Mouse (Mus musculus): ENCODE measurements around the gene Etv1. TPM values are rescaled to one million over a fixed set of nuclear protein-coding genes. Genes with fewer than 3 reads are reported as not detected.

Gene Etv1
- polyA plus RNA-seq, 1 experiment from 2014 or later, result 15.8 TPM

- Histone ChIP-seq H3K4me2 (ENCODE audit: low read depth, low read length) (peak overlapping the region; percentile 99), H3K27ac (ENCODE audit: low read depth, low read length) (no peak overlapping the region), H3K4me3 (ENCODE audit: low read depth, low read length) (peak overlapping the region; percentile 43), H3K27me3 (ENCODE audit: control insufficient read depth, insufficient read depth, low read length) (no peaks in the 10 kb centered on the region), H3K36me3 (ENCODE audit: control insufficient read depth, insufficient read depth, low read length) (no peaks in the 10 kb centered on the region), H3K9me3 (ENCODE audit: control insufficient read depth, low read length) (no peaks in the 10 kb centered on the region), H3K4me1 (ENCODE audit: control insufficient read depth, insufficient read depth, low read length) (no peaks in the 10 kb centered on the region), H3K9ac (replicated peaks; ENCODE audit: low read depth, low read length) (peak overlapping the region; percentile 58; the same call in 1 of the 2 replicates)
- ATAC-seq (ENCODE audit: low read depth), result no peak
- under 1% methylated on average over 11 of the region's 11 CpGs for WGBS
Measured at GRCm38 (mm10) chr12:38780955-38781304, 1.8 kb downstream of the Etv1 start.

GRCm38 (mm10) chr12:38781686-38782085 lies 2.5 kb downstream of the Etv1 start:
- Histone ChIP-seq H3K27me3 (ENCODE audit: control insufficient read depth, insufficient read depth, low read length) (no peaks in the 10 kb centered on the region), H3K27ac (ENCODE audit: low read depth, low read length) (no peak overlapping the region), H3K4me1 (ENCODE audit: control insufficient read depth, insufficient read depth, low read length) (no peaks in the 10 kb centered on the region), H3K4me2 (ENCODE audit: low read depth, low read length) (peak overlapping the region; percentile 99; the same call in 1 of the 2 replicates), H3K4me3 (ENCODE audit: low read depth, low read length) (peak overlapping the region; percentile 43; the same call in 1 of the 2 replicates), H3K9ac (replicated peaks; ENCODE audit: low read depth, low read length) (no peak overlapping the region), H3K9me3 (ENCODE audit: control insufficient read depth, low read length) (no peaks in the 10 kb centered on the region), H3K36me3 (ENCODE audit: control insufficient read depth, insufficient read depth, low read length) (no peaks in the 10 kb centered on the region)
- WGBS, result 46% methylated on average over 6 of the region's 6 CpGs
- ATAC-seq (ENCODE audit: low read depth), result no peak

- Histone ChIP-seq H3K4me1 (ENCODE audit: control insufficient read depth, insufficient read depth, low read length) (no peaks in the 10 kb centered on the region), H3K27ac (ENCODE audit: low read depth, low read length) (no peak overlapping the region), H3K9me3 (ENCODE audit: control insufficient read depth, low read length) (no peaks in the 10 kb centered on the region), H3K4me2 (ENCODE audit: low read depth, low read length) (peak overlapping the region; percentile 27; the same call in 1 of the 2 replicates), H3K4me3 (ENCODE audit: low read depth, low read length) (no peak overlapping the region), H3K36me3 (ENCODE audit: control insufficient read depth, insufficient read depth, low read length) (no peaks in the 10 kb centered on the region), H3K27me3 (ENCODE audit: control insufficient read depth, insufficient read depth, low read length) (no peaks in the 10 kb centered on the region), H3K9ac (replicated peaks; ENCODE audit: low read depth, low read length) (no peak overlapping the region)
- ATAC-seq (ENCODE audit: low read depth), result no peak
- 31% methylated on average over 1 of the region's 1 CpGs for WGBS
Measured at GRCm38 (mm10) chr12:38783291-38783690, 4.1 kb downstream of the Etv1 start.

GRCm38 (mm10) chr12:38784221-38784620 lies 5.0 kb downstream of the Etv1 start:
- no peak overlapping the region for H3K27ac ChIP-seq (ENCODE audit: low read depth, low read length)
- H3K4me3 ChIP-seq (ENCODE audit: low read depth, low read length), result no peak overlapping the region
- no peak overlapping the region for H3K4me2 ChIP-seq (ENCODE audit: low read depth, low read length)
- no peak for ATAC-seq (ENCODE audit: low read depth)
- 18% methylated on average over 1 of the region's 1 CpGs for WGBS
- no peaks in the 10 kb centered on the region for H3K36me3 ChIP-seq (ENCODE audit: control insufficient read depth, insufficient read depth, low read length)
- no peaks in the 10 kb centered on the region for H3K27me3 ChIP-seq (ENCODE audit: control insufficient read depth, insufficient read depth, low read length)
- H3K9ac ChIP-seq (replicated peaks; ENCODE audit: low read depth, low read length), result no peak overlapping the region
- H3K4me1 ChIP-seq (ENCODE audit: control insufficient read depth, insufficient read depth, low read length), result no peaks in the 10 kb centered on the region
- no peaks in the 10 kb centered on the region for H3K9me3 ChIP-seq (ENCODE audit: control insufficient read depth, low read length)

- 93% methylated on average over 4 of the region's 4 CpGs for WGBS
- no peak for ATAC-seq (ENCODE audit: low read depth)
- Histone ChIP-seq H3K27ac (ENCODE audit: low read depth, low read length) (no peak overlapping the region), H3K27me3 (ENCODE audit: control insufficient read depth, insufficient read depth, low read length) (no peaks in the 10 kb centered on the region), H3K36me3 (ENCODE audit: control insufficient read depth, insufficient read depth, low read length) (no peaks in the 10 kb centered on the region), H3K4me1 (ENCODE audit: control insufficient read depth, insufficient read depth, low read length) (no peaks in the 10 kb centered on the region), H3K4me2 (ENCODE audit: low read depth, low read length) (no peak overlapping the region), H3K9me3 (ENCODE audit: control insufficient read depth, low read length) (no peaks in the 10 kb centered on the region), H3K4me3 (ENCODE audit: low read depth, low read length) (no peak overlapping the region), H3K9ac (replicated peaks; ENCODE audit: low read depth, low read length) (no peak overlapping the region)
Measured at GRCm38 (mm10) chr12:38786571-38786970, 7.4 kb downstream of the Etv1 start.

- H3K4me1 ChIP-seq (ENCODE audit: control insufficient read depth, insufficient read depth, low read length), result no peaks in the 10 kb centered on the region
- H3K9me3 ChIP-seq (ENCODE audit: control insufficient read depth, low read length), result no peaks in the 10 kb centered on the region
- H3K9ac ChIP-seq (replicated peaks; ENCODE audit: low read depth, low read length), result no peak overlapping the region
- WGBS, result 72% methylated on average over 3 of the region's 3 CpGs
- ATAC-seq (ENCODE audit: low read depth), result no peak
- no peak overlapping the region for H3K27ac ChIP-seq (ENCODE audit: low read depth, low read length)
- H3K27me3 ChIP-seq (ENCODE audit: control insufficient read depth, insufficient read depth, low read length), result no peaks in the 10 kb centered on the region
- H3K4me2 ChIP-seq (ENCODE audit: low read depth, low read length), result no peak overlapping the region
- H3K36me3 ChIP-seq (ENCODE audit: control insufficient read depth, insufficient read depth, low read length), result no peaks in the 10 kb centered on the region
- no peak overlapping the region for H3K4me3 ChIP-seq (ENCODE audit: low read depth, low read length)
Measured at GRCm38 (mm10) chr12:38787704-38788103, 8.5 kb downstream of the Etv1 start.

- no peak overlapping the region for H3K4me2 ChIP-seq (ENCODE audit: low read depth, low read length)
- no peak overlapping the region for H3K27ac ChIP-seq (ENCODE audit: low read depth, low read length)
- 0 out of 2 replicates have a peak, but pooled peaks cover 2% of the 10 kb centered on the region for H3K4me1 ChIP-seq (ENCODE audit: control insufficient read depth, insufficient read depth, low read length)
- no peaks in the 10 kb centered on the region for H3K36me3 ChIP-seq (ENCODE audit: control insufficient read depth, insufficient read depth, low read length)
- no peak for ATAC-seq (ENCODE audit: low read depth)
- H3K9ac ChIP-seq (replicated peaks; ENCODE audit: low read depth, low read length), result no peak overlapping the region
- H3K27me3 ChIP-seq (ENCODE audit: control insufficient read depth, insufficient read depth, low read length), result no peaks in the 10 kb centered on the region
- H3K9me3 ChIP-seq (ENCODE audit: control insufficient read depth, low read length), result no peaks in the 10 kb centered on the region
- H3K4me3 ChIP-seq (ENCODE audit: low read depth, low read length), result no peak overlapping the region
- WGBS, result 53% methylated on average over 6 of the region's 6 CpGs
Measured at GRCm38 (mm10) chr12:38788621-38789020, 9.4 kb downstream of the Etv1 start.

- Histone ChIP-seq H3K4me3 (ENCODE audit: low read depth, low read length) (no peak overlapping the region), H3K27ac (ENCODE audit: low read depth, low read length) (no peak overlapping the region), H3K4me2 (ENCODE audit: low read depth, low read length) (no peak overlapping the region), H3K9ac (replicated peaks; ENCODE audit: low read depth, low read length) (no peak overlapping the region), H3K9me3 (ENCODE audit: control insufficient read depth, low read length) (no peaks in the 10 kb centered on the region), H3K27me3 (ENCODE audit: control insufficient read depth, insufficient read depth, low read length) (no peaks in the 10 kb centered on the region), H3K36me3 (ENCODE audit: control insufficient read depth, insufficient read depth, low read length) (no peaks in the 10 kb centered on the region), H3K4me1 (ENCODE audit: control insufficient read depth, insufficient read depth, low read length) (0 out of 2 replicates have a peak, but pooled peaks cover 2% of the 10 kb centered on the region)
- WGBS, result 97% methylated on average over 10 of the region's 10 CpGs
- ATAC-seq (ENCODE audit: low read depth), result no peak
Measured at GRCm38 (mm10) chr12:38789789-38790355, 10.7 kb downstream of the Etv1 start.

GRCm38 (mm10) chr12:38793076-38793475 lies 13.9 kb downstream of the Etv1 start:
- H3K4me1 ChIP-seq (ENCODE audit: control insufficient read depth, insufficient read depth, low read length), result 0 out of 2 replicates have a peak, but pooled peaks cover 2% of the 10 kb centered on the region
- WGBS, result 84% methylated on average over 4 of the region's 4 CpGs
- no peaks in the 10 kb centered on the region for H3K9me3 ChIP-seq (ENCODE audit: control insufficient read depth, low read length)
- no peaks in the 10 kb centered on the region for H3K27me3 ChIP-seq (ENCODE audit: control insufficient read depth, insufficient read depth, low read length)
- H3K4me2 ChIP-seq (ENCODE audit: low read depth, low read length), result no peak overlapping the region
- H3K36me3 ChIP-seq (ENCODE audit: control insufficient read depth, insufficient read depth, low read length), result no peaks in the 10 kb centered on the region
- no peak overlapping the region for H3K4me3 ChIP-seq (ENCODE audit: low read depth, low read length)
- no peak overlapping the region for H3K9ac ChIP-seq (replicated peaks; ENCODE audit: low read depth, low read length)
- no peak overlapping the region for H3K27ac ChIP-seq (ENCODE audit: low read depth, low read length)
- no peak for ATAC-seq (ENCODE audit: low read depth)

Measured in neural tube, embryonic 14.5 days (tissue).